Mouse (Mus musculus) 3T3-L1 (cell line): ENCODE results near the gene Olfr716.
"Not testable (repeated sequence)": the region's sequence is repeated elsewhere in the genome, so short reads cannot be mapped to it uniquely, and the experiment has no call there.

Experiments used
- DNase-seq: peaks from one replicate; pipeline ENCODE4 v3.0.0-alpha.2; 2015; ENCODE audit warnings: low read depth, low spot score

Olfr716 gene

DNA sequence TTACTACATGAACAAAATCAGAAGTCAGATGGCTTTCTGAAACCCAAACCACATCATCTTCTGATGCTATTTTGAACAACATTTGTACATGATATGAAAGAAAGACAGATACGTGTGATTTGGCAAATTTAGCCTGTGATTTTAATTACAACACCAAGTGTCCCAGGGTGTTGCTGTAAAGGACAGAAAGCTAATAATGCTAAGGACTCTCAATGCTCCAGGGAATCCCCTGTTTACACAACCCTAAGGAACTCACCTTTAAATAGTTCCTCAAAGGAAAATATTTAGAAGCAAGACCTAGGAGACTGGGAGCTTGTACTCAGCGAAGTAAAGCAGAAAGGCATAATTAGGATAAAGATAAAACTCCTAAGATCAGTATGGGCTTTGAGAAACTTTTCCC lies at the start of gene Olfr716:
TSS of gene Olfr716 (plus strand) at position 301 of the 400 bp plus-strand sequence.
- not testable (repeated sequence) for DNase-seq

DNA sequence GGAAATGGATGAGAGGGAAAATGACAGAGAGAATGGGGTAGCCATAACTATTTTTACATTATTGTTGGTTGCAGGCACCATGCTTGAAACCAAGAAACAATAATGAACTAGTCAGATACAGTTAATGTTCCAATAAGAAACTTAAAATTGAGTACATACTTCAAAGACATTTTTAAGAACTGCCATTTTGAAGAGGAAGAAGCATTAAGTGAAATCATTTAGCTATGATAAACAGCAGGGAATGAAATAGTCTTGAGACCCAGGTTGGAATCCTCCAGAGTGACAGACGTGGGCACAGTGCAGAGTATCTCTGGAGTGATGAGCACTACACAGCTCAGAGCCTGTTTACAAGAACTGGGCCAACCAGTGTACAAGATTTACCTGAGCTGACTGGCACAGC lies 45.2 kb upstream of the Olfr716 start, which contains the start of gene Olfr17:
TSS of gene Olfr17 (plus strand) at position 301 of the 400 bp plus-strand sequence.
- DNase-seq, result no peak

DNA sequence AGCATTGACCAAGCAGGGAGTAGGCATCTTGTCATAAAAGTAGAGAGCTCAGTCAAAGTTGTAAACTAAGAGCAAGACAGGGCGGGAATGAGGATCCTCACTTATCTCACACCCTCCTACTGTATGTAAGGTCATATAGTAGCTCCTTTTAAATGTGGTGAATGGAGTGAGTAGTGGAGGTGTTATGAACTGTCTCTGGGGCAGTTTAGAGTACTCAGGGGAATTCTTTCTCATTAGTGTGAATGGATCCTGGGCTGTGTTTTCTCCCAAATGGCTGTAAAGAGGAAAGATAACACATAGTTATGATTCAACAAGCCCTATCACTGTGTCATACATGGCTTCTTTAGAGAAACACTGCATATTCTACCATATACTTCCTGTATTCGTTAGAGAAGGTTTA lies 27.9 kb upstream of the Olfr716 start, which contains the start of gene Olfr715b:
TSS of gene Olfr715b (minus strand) at position 101 of the 400 bp plus-strand sequence.
- not testable (repeated sequence) for DNase-seq

DNA sequence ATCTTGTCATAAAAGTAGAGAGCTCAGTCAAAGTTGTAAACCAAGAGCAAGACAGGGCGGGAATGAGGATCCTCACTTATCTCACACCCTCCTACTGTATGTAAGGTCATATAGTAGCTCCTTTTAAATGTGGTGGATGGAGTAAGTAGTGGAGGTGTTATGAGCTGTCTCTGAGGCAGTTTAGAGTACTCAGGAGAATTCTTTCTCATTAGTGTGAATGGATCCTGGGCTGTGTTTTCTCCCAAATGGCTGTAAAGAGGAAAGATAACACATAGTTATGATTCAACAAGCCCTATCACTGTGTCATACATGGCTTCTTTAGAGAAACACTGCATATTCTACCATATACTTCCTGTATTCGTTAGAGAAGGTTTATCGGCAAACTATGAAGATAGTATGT lies 7.1 kb upstream of the Olfr716 start, which contains the start of gene Olfr715:
TSS of gene Olfr715 (minus strand) at position 101 of the 400 bp plus-strand sequence.
- DNase-seq, result not testable (repeated sequence)

DNA sequence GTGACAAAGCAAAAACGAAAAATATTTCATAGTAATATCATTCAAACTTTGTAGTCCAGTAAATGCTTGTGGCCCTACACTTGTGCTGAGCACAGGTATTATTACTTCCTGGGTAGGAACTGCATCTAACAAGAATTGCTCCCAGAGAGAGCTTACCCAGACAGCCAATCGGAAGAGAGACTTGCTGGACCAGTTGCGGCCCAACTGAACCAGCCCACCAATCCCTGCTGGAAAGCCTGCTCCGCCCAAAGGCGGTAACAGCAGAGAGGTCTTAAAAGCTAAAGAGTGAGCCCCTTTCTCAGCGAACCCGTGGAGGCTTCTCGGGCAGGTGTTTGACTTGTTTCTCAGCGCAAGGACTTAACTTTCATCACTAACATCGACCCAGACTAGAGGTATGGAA lies 28.6 kb downstream of the Olfr716 start, which contains the start of gene Nlrp14:
TSS of gene Nlrp14 (plus strand) at position 301 of the 400 bp plus-strand sequence.
- DNase-seq, result no peak

DNA sequence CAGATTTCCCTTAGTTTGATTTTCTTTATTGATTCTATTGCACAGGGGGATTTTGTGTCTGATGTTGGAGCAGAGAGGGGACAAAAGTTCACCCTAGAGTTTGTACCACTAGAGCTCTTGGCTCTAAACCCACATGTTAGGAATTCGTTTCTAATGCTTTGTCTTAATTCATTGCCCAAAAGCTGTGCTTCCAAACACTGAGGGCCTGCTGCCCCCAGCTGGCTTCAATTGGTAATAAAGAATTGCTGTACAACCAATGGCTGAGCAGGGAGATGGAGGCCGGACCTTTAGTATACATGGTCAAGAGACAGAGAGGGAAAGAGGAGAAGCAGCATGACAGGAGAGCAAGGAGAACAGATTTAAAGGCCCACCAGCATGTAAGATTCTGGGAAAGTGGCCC lies 42.3 kb downstream of the Olfr716 start:
- DNase-seq, result no peak
